Mouse (Mus musculus): ENCODE data around the gene Pon1.

GRCm38 (mm10) chr6:5168158-5168557, 25.6 kb downstream of the Pon1 start:
- TF ChIP-seq CTCF (IDR thresholded peaks at IDR 0.05) (no peak), EP300 (IDR thresholded peaks at IDR 0.05) (no peak)

Measured in lung, postnatal 0 days (tissue).